Mouse (Mus musculus) stomach, postnatal 0 days (tissue): ENCODE results near the gene Ypel2.

Experiments used
- CTCF ChIP-seq: IDR thresholded peaks from 2 replicates; pipeline ENCODE4 v1.5.1; 2016; ENCODE audit warnings: antibody characterized with exemption, low read depth, mild to moderate bottlenecking, moderate library complexity
- EP300 ChIP-seq: optimal IDR thresholded peaks from 2 replicates; pipeline ENCODE3; 2016; ENCODE audit warnings: antibody characterized with exemption

- TF ChIP-seq CTCF (no peak), EP300 (no peak)
These were observed 7.7 kb upstream of the Ypel2 start for GRCm38 (mm10) chr11:87001217-87001616.
